In genomic region chr1:20933457-20933856, GRCm38 (mm10) we compare ENCODE assay signal across 8 mouse cellular contexts. TPM values are rescaled to one million over a fixed set of nuclear protein-coding genes. Genes with fewer than 3 reads are reported as not detected.
DNase-seq lines count a peak whose midpoint lies in the region; ATAC-seq and TF ChIP-seq lines count a peak whose summit lies in the region.

No protein-coding gene starts in this region.

- H3K27ac ChIP-seq in CH12.LX (ENCODE audit: insufficient read depth, low read depth) = no peak overlapping the region
- H3K27ac ChIP-seq in bone marrow macrophage, adult 2 months (ENCODE audit: insufficient read depth, low read depth, low read length) = no peak overlapping the region
- H3K27ac ChIP-seq in hindbrain, embryonic 11.5 days (ENCODE audit: low read depth, low read length) = no peak overlapping the region
- no peak overlapping the region for H3K27ac ChIP-seq in lung, postnatal 0 days (ENCODE audit: low read length)

- H3K4me2 ChIP-seq in CH12.LX (ENCODE audit: insufficient read depth, low read depth, poor library complexity, severe bottlenecking) = no peak overlapping the region
- H3K4me2 ChIP-seq in hindbrain, embryonic 11.5 days (replicated peaks; ENCODE audit: low read depth, low read length) = no peak overlapping the region
- H3K4me2 ChIP-seq in lung, postnatal 0 days (replicated peaks; ENCODE audit: low read depth, low read length) = no peak overlapping the region

- H3K36me3 ChIP-seq in CH12.LX (replicated peaks in 1 of 2; ENCODE audit: control insufficient read depth in 1 of 2, insufficient read depth in 1 of 2, low read length in 1 of 2) = peaks cover 0 to 18% of the 10 kb centered on the region in 2 experiments
- H3K36me3 ChIP-seq in hindbrain, embryonic 11.5 days (ENCODE audit: control insufficient read depth, insufficient read depth, low read length) = no peaks in the 10 kb centered on the region
- 0 out of 2 replicates have a peak, but pooled peaks cover 5% of the 10 kb centered on the region for H3K36me3 ChIP-seq in lung, postnatal 0 days (ENCODE audit: insufficient read depth, low read length)

- peak; percentile 78 for TF ChIP-seq RAD21 in CH12.LX (IDR thresholded peaks at IDR 0.05; ENCODE audit: low read depth, low read length)

- TF ChIP-seq CTCF in CH12.LX (conservative IDR thresholded peaks at IDR 0.05 in 1 of 2, IDR thresholded peaks at IDR 0.05 in 1 of 2; ENCODE audit: low read depth in 2 of 2, low read length in 2 of 2) = peak; percentile 72 to 96
- peak; percentile 57 for TF ChIP-seq CTCF in bone marrow macrophage, adult 2 months (IDR thresholded peaks at IDR 0.05; ENCODE audit: low read depth, low read length)
- peak; percentile 89 for TF ChIP-seq CTCF in lung, postnatal 0 days (IDR thresholded peaks at IDR 0.05)

- H3K4me3 ChIP-seq in CH12.LX (replicated peaks in 1 of 3; ENCODE audit: low read depth in 2 of 3, low read length in 2 of 3, poor library complexity in 1 of 3) = no peak overlapping the region
- no peak overlapping the region for H3K4me3 ChIP-seq in bone marrow macrophage, adult 2 months (ENCODE audit: insufficient read depth, low read length)
- H3K4me3 ChIP-seq in hindbrain, embryonic 11.5 days (ENCODE audit: low read depth, low read length) = no peak overlapping the region
- H3K4me3 ChIP-seq in lung, postnatal 0 days (ENCODE audit: low read depth, low read length) = no peak overlapping the region

- H3K4me1 ChIP-seq in CH12.LX (ENCODE audit: control insufficient read depth in 1 of 2, insufficient read depth in 2 of 2) = peaks cover under 1 to 3% of the 10 kb centered on the region in 2 experiments; a peak in 2 of 4 replicates
- H3K4me1 ChIP-seq in bone marrow macrophage, adult 2 months (ENCODE audit: control insufficient read depth, insufficient read depth, low read length) = no peaks in the 10 kb centered on the region
- no peaks in the 10 kb centered on the region for H3K4me1 ChIP-seq in hindbrain, embryonic 11.5 days (replicated peaks; ENCODE audit: control insufficient read depth, insufficient read depth, low read length)
- no peaks in the 10 kb centered on the region for H3K4me1 ChIP-seq in lung, postnatal 0 days (ENCODE audit: insufficient read depth, low read depth, low read length)

- 0 out of 2 replicates have a peak, but pooled peaks have one; percentile 45 for ATAC-seq in erythroid progenitor cell, adult 5-6 weeks (replicated peaks; ENCODE audit: low FRiP score, poor library complexity, severe bottlenecking)
- ATAC-seq in hindbrain, embryonic 11.5 days (ENCODE audit: low FRiP score) = peak; percentile 84
- ATAC-seq in lung, postnatal 0 days = peak; percentile 83

- no peak for TF ChIP-seq POLR2A in CH12.LX (IDR thresholded peaks at IDR 0.05; ENCODE audit: low read depth, low read length)
- TF ChIP-seq POLR2A in bone marrow macrophage, adult 2 months (IDR thresholded peaks at IDR 0.05; ENCODE audit: borderline replicate concordance, low read depth, low read length) = no peak

- no peaks in the 10 kb centered on the region for H3K27me3 ChIP-seq in CH12.LX (replicated peaks)
- no peaks in the 10 kb centered on the region for H3K27me3 ChIP-seq in hindbrain, embryonic 11.5 days (ENCODE audit: control insufficient read depth, insufficient read depth, low read length)
- no peaks in the 10 kb centered on the region for H3K27me3 ChIP-seq in lung, postnatal 0 days (replicated peaks; ENCODE audit: insufficient read depth, low read length)

- H3K79me2 ChIP-seq in CH12.LX (replicated peaks; ENCODE audit: control insufficient read depth, extremely low read depth, insufficient read depth, poor library complexity, severe bottlenecking) = no peaks in the 10 kb centered on the region

- no peak for TF ChIP-seq EP300 in CH12.LX (IDR thresholded peaks at IDR 0.05; ENCODE audit: low read length)
- no peak for TF ChIP-seq EP300 in lung, postnatal 0 days (IDR thresholded peaks at IDR 0.05)

- no peak overlapping the region for H3K9ac ChIP-seq in CH12.LX (ENCODE audit: insufficient read depth, low read depth)
- H3K9ac ChIP-seq in hindbrain, embryonic 11.5 days (ENCODE audit: low read depth, low read length) = no peak overlapping the region
- H3K9ac ChIP-seq in lung, postnatal 0 days (replicated peaks; ENCODE audit: low read depth) = no peak overlapping the region

- in situ Hi-C loops in CH12.LX (cut with MboI; ENCODE audit: low pct_ligation_motif_present, low pct_unique_long_range_greater_than_20kb, low sequenced_read_pairs) = no loop called here

- dilution Hi-C loops in CH12.LX (cut with MboI; ENCODE audit: extremely low pct_ligation_motif_present, extremely low pct_unique_long_range_greater_than_20kb, low sequenced_read_pairs) = no loop called here

- H3K9me3 ChIP-seq in CH12.LX (replicated peaks; ENCODE audit: low read length) = no peaks in the 10 kb centered on the region
- no peaks in the 10 kb centered on the region for H3K9me3 ChIP-seq in hindbrain, embryonic 11.5 days (ENCODE audit: control insufficient read depth, low read length)
- H3K9me3 ChIP-seq in lung, postnatal 0 days (ENCODE audit: low read length) = no peaks in the 10 kb centered on the region

- WGBS in hindbrain, embryonic 11.5 days = 22% methylated on average over 7 of the region's 7 CpGs
- WGBS in lung, postnatal 0 days = 17% methylated on average over 7 of the region's 7 CpGs

- peak; percentile 80 for DNase-seq in CH12.LX (ENCODE audit: extremely low read depth)
- DNase-seq in hindbrain, embryonic 11.5 days (ENCODE audit: low spot score) = peak; percentile 82
- peak; percentile 72 for DNase-seq in layer of hippocampus, adult 9-10 months (ENCODE audit: low spot score)
- DNase-seq in lung, postnatal 0 days (ENCODE audit: low spot score) = peak; percentile 80
- peak; percentile 40 for DNase-seq in ovary, postnatal 36 days (ENCODE audit: low spot score)
- peak; percentile 59 to 61 for DNase-seq in thymus, postnatal 36 days

TF ChIP-seq in CH12.LX, 34 proteins besides CTCF, POLR2A, EP300 and RAD21 (continues in another document):
- TF ChIP-seq PAX5 (IDR thresholded peaks at IDR 0.05; ENCODE audit: low read length) = no peak
- no peak for TF ChIP-seq TBP (conservative IDR thresholded peaks at IDR 0.05; ENCODE audit: low read depth, low read length)
- no peak for TF ChIP-seq ZNF384 (IDR thresholded peaks at IDR 0.05; ENCODE audit: low read depth, low read length)
- no peak for TF ChIP-seq POLR2AphosphoS2 (IDR thresholded peaks at IDR 0.05; ENCODE audit: low read depth, low read length)
- no peak for TF ChIP-seq ZKSCAN1 (IDR thresholded peaks at IDR 0.05; ENCODE audit: borderline replicate concordance, low read depth, low read length)
- 0 out of 2 replicates have a peak, but pooled peaks have one; percentile 40 for TF ChIP-seq ELF1 (IDR thresholded peaks at IDR 0.05; ENCODE audit: low read depth, low read length)
- TF ChIP-seq BHLHE40 (IDR thresholded peaks at IDR 0.05; ENCODE audit: low read depth, low read length) = peak; percentile 84
- TF ChIP-seq MXI1 (IDR thresholded peaks at IDR 0.05; ENCODE audit: low read depth, low read length) = no peak
- no peak for TF ChIP-seq JUN (IDR thresholded peaks at IDR 0.05; ENCODE audit: insufficient read depth, low read depth, low read length)
- TF ChIP-seq CHD1 (IDR thresholded peaks at IDR 0.05; ENCODE audit: low read depth, low read length) = no peak
- no peak for TF ChIP-seq SIN3A (IDR thresholded peaks at IDR 0.05; ENCODE audit: low read length)
- TF ChIP-seq MAZ (IDR thresholded peaks at IDR 0.05; ENCODE audit: low read depth, low read length) = no peak
- peak; percentile 89 for TF ChIP-seq SMC3 (IDR thresholded peaks at IDR 0.05; ENCODE audit: low read depth, low read length)
- no peak for TF ChIP-seq MAX (IDR thresholded peaks at IDR 0.05; ENCODE audit: low read length)
- TF ChIP-seq MEF2A (IDR thresholded peaks at IDR 0.05; ENCODE audit: borderline replicate concordance, low read depth, low read length) = no peak
- no peak for TF ChIP-seq MAFK (IDR thresholded peaks at IDR 0.05; ENCODE audit: insufficient replicate concordance, low read length)
- no peak for TF ChIP-seq ETS1 (conservative IDR thresholded peaks at IDR 0.05; ENCODE audit: low read depth, low read length)
- TF ChIP-seq GABPA (IDR thresholded peaks at IDR 0.05; ENCODE audit: insufficient replicate concordance, low read depth, low read length) = no peak
- TF ChIP-seq CHD2 (IDR thresholded peaks at IDR 0.05; ENCODE audit: low read length) = no peak
- TF ChIP-seq UBTF (IDR thresholded peaks at IDR 0.05; ENCODE audit: low read depth, low read length) = no peak
- TF ChIP-seq JUND (conservative IDR thresholded peaks at IDR 0.05; ENCODE audit: low read depth, low read length) = peak; percentile 50
- TF ChIP-seq USF1 (IDR thresholded peaks at IDR 0.05; ENCODE audit: low read depth, low read length) = no peak
- peak; percentile 54 for TF ChIP-seq ZC3H11A (IDR thresholded peaks at IDR 0.05; ENCODE audit: low read depth, low read length)
- TF ChIP-seq ZMIZ1 (IDR thresholded peaks at IDR 0.05; ENCODE audit: low read depth, low read length) = no peak
- TF ChIP-seq KAT2A (IDR thresholded peaks at IDR 0.05; ENCODE audit: insufficient replicate concordance, low read length) = no peak
- no peak for TF ChIP-seq NRF1 (IDR thresholded peaks at IDR 0.05; ENCODE audit: low read depth, low read length)

RNA-seq across cellular contexts. Expression of gene Efhc1, which starts 18.0 kb away (rescaled TPM):
- not detected in 2 replicates for total RNA-seq in CH12.LX (2012; rRNA removed)
- not detected in 2 replicates for total RNA-seq in CH12.LX (2014; rRNA removed)
- polyA plus RNA-seq in CH12.LX (2012; ENCODE audit: insufficient read length, low read depth) = not detected in 2 replicates
- polyA plus RNA-seq in bone marrow macrophage, adult 2 months (2012; ENCODE audit: insufficient read depth, insufficient read length, missing spikeins) = 1.4 and 1.7 TPM in 2 replicates
- total RNA-seq in erythroid progenitor cell, adult 5-6 weeks (2015; ENCODE audit: low replicate concordance) = not detected in 2 replicates
- not detected in 2 replicates for total RNA-seq in erythroid progenitor cell, adult 5-6 weeks (2017; ENCODE audit: low replicate concordance)
- 4.0 and 4.3 TPM in 2 replicates for polyA plus RNA-seq in hindbrain, embryonic 11.5 days (2014; fragmentation: Nextera tagmentation; extraction: Ambion mirVana)
- 8.4 and 10.3 TPM in 2 replicates for polyA plus RNA-seq in lung, postnatal 0 days (2015; fragmentation: Nextera tagmentation; extraction: Ambion mirVana)

RNA-seq across cellular contexts. Expression of gene Paqr8, which starts 43.1 kb away (rescaled TPM):
- total RNA-seq in CH12.LX (2012; rRNA removed) (0.29 and 0.38 TPM in 2 replicates), CH12.LX (2014; rRNA removed) (1.1 TPM in 2 replicates)
- 1.3 and 1.4 TPM in 2 replicates for polyA plus RNA-seq in CH12.LX (2012; ENCODE audit: insufficient read length, low read depth)
- polyA plus RNA-seq in bone marrow macrophage, adult 2 months (2012; ENCODE audit: insufficient read depth, insufficient read length, missing spikeins) = 0.86 and 0.93 TPM in 2 replicates
- 0.42 TPM in 1 of 2 replicates, not detected in the other for total RNA-seq in erythroid progenitor cell, adult 5-6 weeks (2015; ENCODE audit: low replicate concordance)
- total RNA-seq in erythroid progenitor cell, adult 5-6 weeks (2017; ENCODE audit: low replicate concordance) = not detected in 2 replicates
- polyA plus RNA-seq in hindbrain, embryonic 11.5 days (2014; fragmentation: Nextera tagmentation; extraction: Ambion mirVana) = 10.0 and 11.9 TPM in 2 replicates
- 4.8 and 8.3 TPM in 2 replicates for polyA plus RNA-seq in lung, postnatal 0 days (2015; fragmentation: Nextera tagmentation; extraction: Ambion mirVana)
